Mouse (Mus musculus) retina, adult 2 months (tissue): Measurements from ENCODE around the gene Tbc1d7.

ENCODE experiments used
- DNase-seq: peaks from one replicate; pipeline ENCODE4 v3.0.0-alpha.2; 2012; ENCODE audit warnings: low read depth, low spot score

Gene Tbc1d7

GRCm38 (mm10) chr13:43134468-43134867 is 36.8 kb downstream of the Tbc1d7 start:
- no peak for DNase-seq

DNA sequence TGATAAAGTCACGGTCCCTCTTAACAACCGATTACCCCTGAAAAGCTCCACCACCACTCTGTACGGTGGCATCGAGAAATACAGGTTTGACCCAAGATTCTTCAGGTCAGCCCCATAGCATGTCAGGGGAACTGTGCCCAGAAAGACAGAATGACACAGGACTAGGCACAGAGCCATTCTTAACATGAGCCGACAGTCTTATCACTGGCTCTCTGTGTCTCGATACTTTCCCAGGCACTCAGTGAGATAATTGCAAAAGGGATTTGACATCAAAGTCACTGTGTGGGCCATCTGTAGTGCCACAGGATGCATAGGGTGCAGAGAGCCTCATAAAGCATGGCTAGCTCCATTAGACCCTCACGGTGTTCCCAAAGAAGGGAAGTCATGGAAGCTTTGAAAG is 37.9 kb downstream of the Tbc1d7 start:
- no peak for DNase-seq

GRCm38 (mm10) chr13:43132859-43133258 is 38.4 kb downstream of the Tbc1d7 start:
- no peak for DNase-seq

DNA sequence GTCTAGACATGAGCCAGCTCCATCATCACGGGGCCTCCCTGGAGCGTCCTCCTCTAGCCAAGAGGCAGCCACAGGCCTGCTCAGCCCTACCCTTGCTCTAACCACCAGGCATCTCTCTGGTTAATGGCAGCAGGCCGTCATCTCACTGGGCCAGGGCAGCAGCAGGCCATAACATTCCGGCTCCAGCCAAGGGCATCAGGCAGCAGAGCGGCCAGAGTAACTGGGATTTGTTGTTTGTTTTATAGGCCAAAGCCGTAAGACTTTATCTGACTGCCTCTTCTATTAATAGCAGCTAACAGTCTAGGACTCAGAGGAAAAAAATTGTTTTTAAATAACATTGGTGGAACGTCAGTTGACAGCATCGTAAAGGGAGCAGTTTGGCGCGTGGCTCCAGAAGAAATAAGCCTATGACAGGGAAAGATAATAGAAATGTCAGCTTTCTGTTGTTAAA is 39.5 kb downstream of the Tbc1d7 start:
- no peak for DNase-seq

DNA sequence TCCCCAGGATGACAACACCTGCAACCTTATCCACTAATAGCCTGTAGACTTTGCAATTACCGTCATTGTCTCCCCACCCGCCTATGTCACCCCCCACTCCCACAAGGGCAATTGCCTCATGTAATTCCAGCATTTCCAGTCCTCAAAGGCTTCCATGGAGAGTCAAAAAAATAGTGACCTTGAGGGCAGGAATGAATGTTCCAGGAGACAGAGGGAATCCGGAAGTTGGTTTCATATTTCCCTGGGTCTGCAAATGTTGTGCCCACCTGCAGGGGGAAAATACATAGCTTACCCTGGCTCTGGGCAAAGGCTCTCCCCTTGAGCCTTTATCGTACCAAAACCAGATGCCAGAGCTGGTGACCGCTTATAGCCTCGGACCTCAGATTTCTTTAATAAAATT is 41.1 kb downstream of the Tbc1d7 start:
- no peak for DNase-seq

- DNase-seq: no peak
Measured at GRCm38 (mm10) chr13:43124683-43125074, 46.6 kb downstream of the Tbc1d7 start.

GRCm38 (mm10) chr13:43123895-43124682 is 47.2 kb downstream of the Tbc1d7 start:
- DNase-seq: no peak

DNA sequence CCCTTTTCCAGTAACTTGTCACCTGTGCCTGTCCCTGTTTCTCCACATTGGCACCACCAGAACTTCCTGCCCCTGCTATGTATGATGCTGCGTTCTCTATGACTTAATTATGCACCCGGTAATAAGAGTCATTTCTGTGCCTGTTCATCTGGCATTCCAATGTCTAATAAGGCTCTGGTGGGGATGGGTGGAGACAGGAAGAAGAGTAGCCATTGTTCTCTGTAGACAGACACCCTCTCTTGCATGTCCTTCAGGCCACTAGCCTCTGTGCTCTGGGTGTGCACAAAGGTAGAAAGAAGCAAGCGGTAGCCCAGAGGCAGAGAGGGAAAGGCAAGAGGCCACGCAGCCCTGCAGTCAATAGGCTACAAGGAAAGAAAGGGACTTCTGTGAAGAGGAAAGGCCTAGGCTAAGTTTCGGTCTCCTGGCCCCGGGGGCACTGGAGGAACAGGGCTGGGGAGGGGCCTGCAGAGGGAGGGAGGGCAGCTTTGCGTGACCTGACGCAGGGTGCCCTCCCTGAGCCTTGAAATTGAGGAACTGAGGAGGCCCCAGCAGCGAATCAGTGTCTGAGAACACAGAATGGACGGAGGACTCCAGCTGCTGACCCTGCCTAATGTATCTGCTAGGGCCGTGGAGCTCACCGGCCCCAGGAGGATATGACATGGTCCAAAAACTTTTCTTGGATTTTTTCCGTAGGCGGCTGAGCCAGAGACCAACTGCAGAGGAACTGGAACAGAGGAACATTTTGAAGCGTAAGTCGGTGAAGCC is 48.8 kb downstream of the Tbc1d7 start:
- no peak for DNase-seq

GRCm38 (mm10) chr13:43113141-43113540 is 58.2 kb downstream of the Tbc1d7 start:
- no peak for DNase-seq

DNA sequence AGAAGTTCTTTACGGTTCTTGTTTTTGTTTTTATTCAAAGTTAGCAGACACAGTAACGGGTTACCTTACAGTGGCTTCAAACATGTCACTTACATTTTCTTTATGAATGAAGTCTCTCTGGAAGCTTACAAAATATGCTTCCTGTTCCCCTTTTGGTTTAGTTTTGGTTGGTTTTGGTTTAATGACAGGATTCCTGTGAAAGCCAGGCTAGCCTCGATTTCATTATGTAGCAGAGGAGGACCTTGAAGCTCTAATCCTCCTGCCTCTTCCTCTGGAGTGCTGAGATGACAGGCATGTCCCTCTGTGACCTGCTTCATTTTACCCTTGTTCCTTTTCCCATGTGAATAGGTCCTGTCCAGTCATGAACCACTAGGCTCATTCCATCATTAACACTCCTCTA is 58.6 kb downstream of the Tbc1d7 start:
- no peak for DNase-seq

GRCm38 (mm10) chr13:43112280-43112679 is 59.0 kb downstream of the Tbc1d7 start:
- no peak for DNase-seq

GRCm38 (mm10) chr13:43104496-43104895 is 66.8 kb downstream of the Tbc1d7 start:
- DNase-seq: no peak

DNA sequence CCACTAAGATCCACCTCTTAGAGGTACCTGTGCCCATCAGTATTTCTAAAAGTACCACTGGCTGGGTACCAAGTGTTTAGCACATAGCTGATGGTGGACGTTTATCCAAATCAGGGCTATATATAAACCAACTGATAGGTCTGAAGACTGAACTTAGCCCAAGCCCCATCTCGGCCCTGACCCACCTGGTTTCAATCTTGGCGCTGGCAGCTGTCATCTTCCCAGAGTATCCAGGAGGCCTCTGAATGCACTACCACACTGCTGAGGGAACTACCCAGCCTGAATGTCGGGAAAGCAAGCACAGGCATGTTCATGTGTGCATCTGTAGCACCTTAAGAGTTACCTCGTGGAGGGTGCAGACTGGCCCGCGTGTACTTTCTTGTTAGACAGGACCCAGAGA is 68.4 kb downstream of the Tbc1d7 start:
- DNase-seq: no peak
